Mouse (Mus musculus) kidney, postnatal 25 days (tissue): ENCODE measurements at regions not wholly inside any gene's neighbourhood (a gene's known extent, or its start where the extent isn't known, plus 50 kb on each side); places are given as distances from the start of the nearest gene placed in this dataset.
A peak's percentile ranks its signal among the peaks of the same experiment; 100 is the strongest.

Experiments
- DNase-seq, 2 experiments: peaks; one replicate each; pipeline ENCODE4 v3.0.0; 2021; ENCODE audit warnings: mixed read lengths in 2 of 2

DNA sequence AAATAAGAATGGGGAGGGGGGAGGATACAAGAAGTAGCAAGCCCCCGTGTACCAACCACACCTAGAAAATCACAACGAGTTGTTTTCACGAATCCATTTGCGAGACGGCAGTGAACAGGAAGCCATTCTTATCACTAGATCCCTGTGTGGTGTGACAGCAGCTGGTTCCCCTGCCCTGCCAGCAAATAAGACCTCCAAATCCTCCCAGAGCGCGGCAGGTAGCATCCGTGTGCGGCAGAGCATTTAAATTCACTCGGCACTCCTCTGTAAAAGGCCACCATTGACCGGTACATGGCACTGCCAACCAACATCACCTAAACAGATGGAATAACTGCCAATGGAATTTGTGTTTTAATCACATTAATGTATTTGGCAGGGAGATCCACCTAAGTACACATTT is 77.9 kb upstream of the Pmfbp1 start:
- no peak for DNase-seq

DNA sequence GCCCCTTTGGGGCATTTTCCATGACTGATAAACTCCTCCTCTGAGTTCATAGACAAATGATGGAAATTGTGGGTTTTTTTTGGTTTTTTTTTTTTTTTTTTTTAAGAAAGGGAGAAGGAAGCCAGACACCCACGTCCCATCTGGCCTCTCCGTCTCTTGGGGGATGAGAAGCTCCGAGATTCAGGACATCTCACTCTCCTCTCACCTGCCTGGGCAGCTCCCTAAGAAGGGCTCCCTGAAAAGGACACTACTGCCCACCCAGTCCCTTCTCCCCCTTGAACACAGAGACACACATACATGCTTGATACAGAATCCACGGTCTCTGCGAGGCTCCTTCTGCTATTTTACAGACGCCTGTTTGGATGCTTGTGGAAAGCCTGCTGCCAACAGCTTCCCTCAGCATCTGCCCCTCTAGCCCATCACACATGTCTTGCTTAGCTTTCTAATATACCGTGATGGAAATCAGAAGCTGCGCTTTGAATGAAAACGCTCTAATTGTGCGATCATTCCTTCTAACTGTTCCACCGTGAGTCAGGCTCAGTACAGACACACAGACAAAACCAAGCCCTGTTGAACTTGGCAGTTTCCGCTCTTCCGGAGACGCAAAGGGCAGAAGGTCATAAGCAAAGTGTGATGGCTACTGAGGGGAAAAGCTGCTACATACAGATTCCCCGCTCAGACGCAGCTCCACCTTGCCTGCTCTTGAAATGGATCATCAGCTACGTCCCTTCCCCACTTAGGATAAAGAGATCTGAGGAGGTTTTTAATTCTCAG is 77.3 kb upstream of the Pmfbp1 start:
- no peak for DNase-seq

DNA sequence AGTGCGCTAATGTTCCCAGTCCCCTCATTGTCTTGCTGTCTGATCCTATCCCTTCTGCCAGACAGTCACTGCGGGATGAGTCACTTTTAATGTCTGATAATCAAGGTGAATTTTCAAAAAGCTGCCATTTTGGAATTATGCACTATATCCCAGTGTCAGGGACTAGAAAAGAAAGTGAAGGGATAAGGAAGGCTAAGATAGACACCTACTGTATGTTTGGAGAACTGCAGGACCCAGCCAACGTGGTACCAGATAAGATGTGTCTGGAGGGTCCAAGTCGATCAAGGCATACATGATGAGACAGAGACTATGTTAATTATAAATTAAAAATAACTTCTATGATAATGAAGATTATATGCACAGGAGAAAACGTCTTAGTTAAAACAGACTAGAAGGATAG is 76.6 kb upstream of the Pmfbp1 start:
- peak in 1 of 2 experiments; percentile 15 for DNase-seq

DNA sequence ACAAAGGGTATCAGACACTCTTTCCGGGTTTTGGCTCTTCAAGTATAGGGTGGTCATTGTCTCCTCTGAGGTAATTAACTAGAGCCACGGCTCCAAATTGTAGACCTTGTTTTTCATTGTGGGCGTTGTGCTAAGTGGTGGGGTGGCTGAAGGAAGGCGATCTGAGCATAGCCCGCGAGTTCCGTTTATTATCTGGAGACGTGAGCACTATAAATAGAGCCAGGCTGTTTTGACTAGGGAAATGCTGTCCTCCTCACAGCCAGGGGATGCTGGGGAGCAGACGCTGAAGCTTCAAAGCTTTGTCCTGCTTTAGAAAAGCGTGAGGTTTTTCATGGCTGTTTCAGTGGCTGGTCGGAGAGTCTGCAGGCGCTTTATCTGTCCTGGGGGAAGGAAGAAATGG is 75.9 kb upstream of the Pmfbp1 start:
- no peak for DNase-seq

DNA sequence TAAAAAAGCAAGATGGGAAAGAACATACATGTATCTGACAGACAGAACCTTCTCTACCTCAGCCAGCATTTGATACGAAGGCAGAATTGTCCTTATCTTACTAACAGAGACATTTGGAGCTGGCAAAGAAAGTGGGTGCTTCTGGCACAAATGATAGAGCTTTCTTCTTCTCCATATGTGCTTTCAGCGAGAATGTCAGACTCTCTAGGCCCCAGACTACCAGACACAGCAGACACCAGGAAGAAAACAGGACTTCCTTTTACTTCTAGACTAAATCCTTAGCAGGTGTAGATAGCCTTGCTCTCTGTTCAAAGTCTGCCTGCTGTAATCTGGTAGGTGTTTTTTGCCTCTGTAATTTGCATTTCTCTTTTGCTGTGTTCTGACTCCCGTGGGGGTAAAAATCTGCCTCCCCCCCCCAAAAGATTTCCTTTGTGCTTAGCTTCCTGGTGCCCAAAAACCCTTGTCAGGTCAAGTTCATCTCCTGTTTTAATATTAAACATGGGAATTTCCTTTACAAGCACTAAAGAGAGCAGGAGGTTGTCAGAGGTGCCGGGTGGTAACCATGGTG is 74.7 kb upstream of the Pmfbp1 start:
- DNase-seq = no peak

DNA sequence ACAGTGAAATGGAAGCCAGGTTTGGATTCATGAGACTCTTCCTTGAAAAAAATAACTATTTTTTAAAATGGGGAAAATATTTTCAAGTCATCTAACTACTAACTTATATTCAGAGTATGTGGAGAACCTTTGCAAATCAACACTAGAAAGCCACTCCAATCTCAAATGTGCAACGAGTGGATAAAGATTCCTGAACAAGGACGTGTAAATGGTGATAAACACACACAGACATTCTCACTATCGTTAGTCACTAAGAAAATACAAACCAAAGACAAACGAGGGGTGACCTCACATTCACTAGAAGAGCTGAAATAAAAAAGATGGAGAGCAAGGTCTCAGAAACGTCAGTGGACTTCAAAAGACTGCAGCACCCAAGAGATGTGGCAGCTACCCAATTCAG is 69.8 kb upstream of the Pmfbp1 start:
- no peak for DNase-seq

DNA sequence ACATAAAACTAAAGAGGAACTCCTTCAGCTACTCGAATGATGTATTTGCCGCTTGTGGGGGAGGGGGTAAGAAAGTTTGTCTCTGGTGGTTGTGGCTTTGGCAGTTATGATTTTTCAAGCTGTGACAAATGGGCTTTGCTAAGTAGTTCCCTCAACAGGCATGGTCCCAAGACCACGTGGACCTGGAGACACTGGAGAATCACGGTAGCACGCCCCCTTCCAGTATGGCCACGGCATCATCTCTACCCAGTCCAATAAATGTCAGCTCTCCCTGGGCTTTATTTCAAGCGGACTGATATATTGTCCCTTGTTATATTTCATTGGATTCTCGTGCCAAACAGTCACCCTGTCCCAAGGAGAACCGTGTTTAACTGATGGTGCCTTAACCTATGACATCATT is 65.3 kb upstream of the Pmfbp1 start:
- DNase-seq = no peak

DNA sequence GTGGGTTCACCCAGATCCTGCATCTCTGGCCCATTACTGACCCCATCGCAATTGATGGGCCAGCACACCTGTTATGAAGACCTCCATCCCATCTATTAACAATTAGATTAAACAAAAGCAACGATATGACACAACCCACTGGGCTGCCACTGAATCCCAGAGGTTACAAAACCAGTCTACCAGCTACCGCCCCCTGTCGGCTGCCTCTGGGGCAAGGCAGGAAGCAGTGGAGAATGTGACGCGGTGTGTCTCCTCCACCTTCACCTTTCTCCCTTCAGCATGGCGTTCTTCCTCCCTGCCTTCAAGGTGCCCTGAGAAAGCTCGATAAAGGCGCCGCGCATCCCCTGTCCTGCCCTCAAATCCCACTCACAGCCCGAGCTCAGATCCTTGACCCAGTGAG is 59.3 kb upstream of the Pmfbp1 start:
- DNase-seq = no peak

DNA sequence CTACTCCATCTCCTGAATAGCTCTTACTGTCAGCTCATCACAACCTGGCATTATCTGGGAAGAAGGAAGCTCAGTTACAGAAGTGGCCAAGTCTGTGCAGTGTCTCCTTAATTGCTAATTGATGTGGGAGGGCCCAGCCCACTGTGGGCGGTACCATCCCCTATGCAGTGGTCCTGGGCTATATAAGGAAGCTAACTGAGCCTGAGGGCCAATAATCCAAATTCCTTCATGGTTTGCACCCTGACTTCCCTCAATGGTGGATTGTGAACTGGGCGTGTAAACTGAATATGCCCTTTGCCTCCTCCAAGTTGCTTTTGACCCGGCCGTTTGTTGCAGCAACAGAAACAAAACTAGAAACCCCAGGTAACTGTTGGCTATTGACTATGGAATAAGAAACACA is 57.8 kb upstream of the Pmfbp1 start:
- no peak for DNase-seq

DNA sequence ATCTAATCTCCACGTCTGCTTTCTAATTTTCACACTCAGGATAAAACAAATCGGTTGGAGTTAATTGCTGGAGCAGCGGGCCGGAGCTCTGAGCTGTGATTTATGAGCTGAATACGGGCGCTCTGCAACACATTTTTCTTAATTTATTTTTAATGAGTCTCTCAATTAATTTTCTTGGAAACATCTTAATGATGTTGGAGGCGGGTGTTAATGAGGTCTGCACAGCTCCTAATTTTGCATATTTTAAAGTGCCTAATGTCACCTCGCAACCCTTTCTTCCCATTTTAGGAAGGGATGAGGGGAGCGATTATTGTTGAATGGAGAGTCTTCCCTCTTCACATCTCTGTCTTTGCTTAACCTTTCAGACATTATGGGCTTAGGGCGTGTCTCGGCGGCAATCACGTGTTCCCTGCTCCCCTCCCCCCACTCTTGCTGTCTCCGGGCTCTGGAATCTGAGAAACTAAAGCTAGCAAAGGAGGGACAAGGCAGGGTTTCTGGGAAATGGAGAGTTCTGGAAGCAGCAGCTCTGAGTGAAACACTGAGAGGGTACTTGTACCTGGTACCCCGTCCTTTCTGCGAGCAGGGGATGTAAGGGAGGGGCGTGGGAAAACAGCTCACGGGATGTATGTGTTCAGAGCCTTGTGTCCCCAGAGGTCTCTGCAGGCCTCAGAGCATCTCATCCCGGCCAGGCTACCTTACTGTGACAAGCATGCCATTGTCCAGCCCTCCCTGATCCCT is 56.8 kb upstream of the Pmfbp1 start:
- DNase-seq = peak in 1 of 2 experiments; percentile 26

DNA sequence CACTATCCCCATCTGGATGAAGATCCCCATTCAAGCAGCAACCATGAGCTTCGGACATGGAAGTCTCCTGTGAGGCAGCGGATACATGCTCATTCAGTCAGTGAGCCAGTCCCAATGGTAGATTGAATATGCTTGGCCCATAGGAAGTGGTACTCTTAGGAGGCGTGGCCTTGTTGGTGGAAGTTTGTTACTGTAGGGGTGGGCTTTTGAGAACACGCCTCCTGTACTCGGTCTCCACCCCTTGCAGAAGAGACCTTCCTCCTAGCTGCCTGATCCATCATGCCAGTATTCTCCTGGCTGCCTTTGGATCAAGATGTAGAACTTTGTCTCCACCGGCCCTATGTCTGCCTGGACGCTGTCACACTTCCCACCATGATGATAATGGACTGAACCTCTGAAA is 55.3 kb upstream of the Pmfbp1 start:
- DNase-seq = no peak
